8 mouse cellular contexts compared by ENCODE assay signal in genomic region chr7:4915007-4915665, GRCm38 (mm10). TPM values are rescaled to one million over a fixed set of nuclear protein-coding genes. Genes with fewer than 3 reads are reported as not detected.
DNase-seq lines count a peak whose midpoint lies in the region; ATAC-seq and TF ChIP-seq lines count a peak whose summit lies in the region.

Zfp628 (plus strand) TSS chr7:4915217.

- ATAC-seq in embryonic facial prominence, embryonic 13.5 days (ENCODE audit: insufficient number of reproducible peaks, insufficient read depth, low FRiP score, low TSS enrichment, low read depth), result peak; percentile 82
- peak; percentile 82 for ATAC-seq in limb, embryonic 12.5 days (ENCODE audit: insufficient number of reproducible peaks, insufficient read depth, low FRiP score, low TSS enrichment, low read depth)
- ATAC-seq in midbrain, embryonic 15.5 days (replicated peaks), result peak; percentile 92

- no peaks in the 10 kb centered on the region for H3K9me3 ChIP-seq in embryonic facial prominence, embryonic 13.5 days
- no peaks in the 10 kb centered on the region for H3K9me3 ChIP-seq in limb, embryonic 12.5 days
- H3K9me3 ChIP-seq in midbrain, embryonic 15.5 days, result no peaks in the 10 kb centered on the region

- peaks cover 18% of the 10 kb centered on the region for H3K4me1 ChIP-seq in embryonic facial prominence, embryonic 13.5 days
- H3K4me1 ChIP-seq in kidney, adult 2 months (ENCODE audit: control insufficient read depth, insufficient read depth, low read length), result peaks cover 16% of the 10 kb centered on the region
- H3K4me1 ChIP-seq in limb, embryonic 12.5 days (replicated peaks), result peaks cover 14% of the 10 kb centered on the region
- peaks cover 27% of the 10 kb centered on the region for H3K4me1 ChIP-seq in midbrain, embryonic 15.5 days
- peaks cover 6% of the 10 kb centered on the region; the same call in 1 of the 2 replicates for H3K4me1 ChIP-seq in spleen, adult 2 months (ENCODE audit: control insufficient read depth, insufficient read depth, insufficient read length)

- no peak for TF ChIP-seq CTCF in kidney, adult 2 months (conservative IDR thresholded peaks at IDR 0.05; ENCODE audit: insufficient read depth, insufficient read length, low read depth, low read length)
- TF ChIP-seq CTCF in spleen, adult 2 months (IDR thresholded peaks at IDR 0.05; ENCODE audit: extremely low read depth, insufficient read depth, insufficient read length, insufficient replicate concordance), result no peak

- peak; percentile 70 for TF ChIP-seq POLR2A in kidney, adult 2 months (IDR thresholded peaks at IDR 0.05; ENCODE audit: low read depth, low read length)
- TF ChIP-seq POLR2A in spleen, adult 2 months (IDR thresholded peaks at IDR 0.05; ENCODE audit: low read depth, low read length), result peak; percentile 67

- DNase-seq in 3134 (ENCODE audit: extremely low read depth, insufficient read length, low spot score), result peak; percentile 85
- DNase-seq in adrenal gland, postnatal 36 days, result peak; percentile 94 to 96
- DNase-seq in heart, adult 18-20 months, result peak; percentile 94 to 98
- DNase-seq in kidney, adult 2 months, result peak; percentile 96
- peak; percentile 87 to 89 for DNase-seq in spleen, adult 2 months (ENCODE audit: low read depth in 1 of 2, low spot score in 2 of 2)

- WGBS in embryonic facial prominence, embryonic 13.5 days, result under 1% methylated on average over 56 of the region's 56 CpGs
- under 1% methylated on average over 56 of the region's 56 CpGs for WGBS in kidney, adult 2 months
- under 1% methylated on average over 54 of the region's 56 CpGs for WGBS in limb, embryonic 12.5 days
- under 1% methylated on average over 46 of the region's 56 CpGs for WGBS in midbrain, embryonic 15.5 days
- WGBS in spleen, adult 2 months, result 1% methylated on average over 56 of the region's 56 CpGs

- peak within 1 kb of the TSS; percentile 87 for H3K9ac ChIP-seq in embryonic facial prominence, embryonic 13.5 days
- peak within 1 kb of the TSS; percentile 88 for H3K9ac ChIP-seq in limb, embryonic 12.5 days (replicated peaks)
- peak within 1 kb of the TSS; percentile 67 for H3K9ac ChIP-seq in midbrain, embryonic 15.5 days

- no peaks in the 10 kb centered on the region for H3K27me3 ChIP-seq in embryonic facial prominence, embryonic 13.5 days
- H3K27me3 ChIP-seq in kidney, adult 2 months (replicated peaks; ENCODE audit: control insufficient read depth, insufficient read depth, low read length), result no peaks in the 10 kb centered on the region
- no peaks in the 10 kb centered on the region for H3K27me3 ChIP-seq in limb, embryonic 12.5 days
- no peaks in the 10 kb centered on the region for H3K27me3 ChIP-seq in midbrain, embryonic 15.5 days (replicated peaks)
- H3K27me3 ChIP-seq in spleen, adult 2 months (ENCODE audit: control insufficient read depth, insufficient read depth, low read length), result no peaks in the 10 kb centered on the region

- peak within 1 kb of the TSS; percentile 99 for H3K27ac ChIP-seq in embryonic facial prominence, embryonic 13.5 days
- H3K27ac ChIP-seq in kidney, adult 2 months (ENCODE audit: insufficient read depth, low read depth, low read length), result peak within 1 kb of the TSS; percentile 90
- peak within 1 kb of the TSS; percentile 98 for H3K27ac ChIP-seq in limb, embryonic 12.5 days
- peak within 1 kb of the TSS; percentile 99 for H3K27ac ChIP-seq in midbrain, embryonic 15.5 days
- peak within 1 kb of the TSS; percentile 82 for H3K27ac ChIP-seq in spleen, adult 2 months (ENCODE audit: insufficient read depth, low read length)

- peak within 1 kb of the TSS; percentile 63 for H3K4me3 ChIP-seq in embryonic facial prominence, embryonic 13.5 days
- H3K4me3 ChIP-seq in kidney, adult 2 months (ENCODE audit: insufficient read depth, low read depth, low read length), result peak within 1 kb of the TSS; percentile 81
- H3K4me3 ChIP-seq in limb, embryonic 12.5 days (replicated peaks), result peak within 1 kb of the TSS; percentile 62
- peak within 1 kb of the TSS; percentile 64 for H3K4me3 ChIP-seq in midbrain, embryonic 15.5 days
- H3K4me3 ChIP-seq in spleen, adult 2 months (ENCODE audit: extremely low read depth, insufficient read depth, insufficient read length), result peak within 1 kb of the TSS; percentile 91

- peaks cover 30% of the 10 kb centered on the region for H3K36me3 ChIP-seq in embryonic facial prominence, embryonic 13.5 days
- no peaks in the 10 kb centered on the region; the same call in 1 of the 2 replicates for H3K36me3 ChIP-seq in kidney, adult 2 months (ENCODE audit: control insufficient read depth, insufficient read depth, low read length)
- H3K36me3 ChIP-seq in limb, embryonic 12.5 days, result peaks cover 30% of the 10 kb centered on the region
- peaks cover 4% of the 10 kb centered on the region for H3K36me3 ChIP-seq in midbrain, embryonic 15.5 days (replicated peaks)
- H3K36me3 ChIP-seq in spleen, adult 2 months (ENCODE audit: control insufficient read depth, insufficient read depth, low read length), result peaks cover 20% of the 10 kb centered on the region

- H3K4me2 ChIP-seq in embryonic facial prominence, embryonic 13.5 days, result peak within 1 kb of the TSS; percentile 68
- H3K4me2 ChIP-seq in limb, embryonic 12.5 days, result peak within 1 kb of the TSS; percentile 87
- H3K4me2 ChIP-seq in midbrain, embryonic 15.5 days, result peak within 1 kb of the TSS; percentile 68

RNA-seq across cellular contexts. Expression of gene Zfp628, which starts in this region (rescaled TPM):
- 10 to 100 TPM; 13.7 to 15.5 TPM for total RNA-seq in adrenal gland, postnatal 36 days (2021)
- 4.3 and 4.8 TPM in 2 replicates for polyA plus RNA-seq in embryonic facial prominence, embryonic 13.5 days (2015; fragmentation: Nextera tagmentation; extraction: Ambion mirVana)
- 1 to 10 TPM; 5.3 to 6.4 TPM for total RNA-seq in heart, adult 18-20 months (2021)
- polyA plus RNA-seq in kidney, adult 2 months (2012; rRNA removed), result 12.6 and 14.4 TPM in 2 replicates
- polyA plus RNA-seq in limb, embryonic 12.5 days (2016; fragmentation: Nextera tagmentation; extraction: Ambion mirVana), result 3.6 and 4.2 TPM in 2 replicates
- polyA plus RNA-seq in midbrain, embryonic 15.5 days (2015; fragmentation: Nextera tagmentation; extraction: Ambion mirVana), result 4.5 and 4.6 TPM in 2 replicates
- polyA plus RNA-seq in spleen, adult 2 months (2012; rRNA removed), result 19.2 and 26.9 TPM in 2 replicates

Comparison
In these comparisons a context has a peak if more than half of its experiments do, and no peak if none do; other contexts are left out.
1. Peak in every context shown above with its lines: DNase-seq, ATAC-seq, H3K4me3 ChIP-seq and H3K27ac ChIP-seq.